Mouse (Mus musculus) testis, adult 2 months (tissue): ENCODE data around the gene Hist1h2ai.

Experiments used
- CTCF ChIP-seq: fragments of 200-500 bp; IDR thresholded peaks from 2 replicates; pipeline ENCODE4 v1.5.1; 2012; ENCODE audit warnings: low read depth, mild to moderate bottlenecking, inconsistent platforms, low read length, moderate library complexity; ENCODE audit not compliant: control insufficient read depth, insufficient read depth, insufficient replicate concordance
- POLR2A ChIP-seq: fragments of 200-500 bp; IDR thresholded peaks from 2 replicates; pipeline ENCODE4 v1.6.1; 2012; ENCODE audit warnings: low read depth, mild to moderate bottlenecking, inconsistent platforms, low read length, moderate library complexity; ENCODE audit not compliant: control insufficient read depth

DNA sequence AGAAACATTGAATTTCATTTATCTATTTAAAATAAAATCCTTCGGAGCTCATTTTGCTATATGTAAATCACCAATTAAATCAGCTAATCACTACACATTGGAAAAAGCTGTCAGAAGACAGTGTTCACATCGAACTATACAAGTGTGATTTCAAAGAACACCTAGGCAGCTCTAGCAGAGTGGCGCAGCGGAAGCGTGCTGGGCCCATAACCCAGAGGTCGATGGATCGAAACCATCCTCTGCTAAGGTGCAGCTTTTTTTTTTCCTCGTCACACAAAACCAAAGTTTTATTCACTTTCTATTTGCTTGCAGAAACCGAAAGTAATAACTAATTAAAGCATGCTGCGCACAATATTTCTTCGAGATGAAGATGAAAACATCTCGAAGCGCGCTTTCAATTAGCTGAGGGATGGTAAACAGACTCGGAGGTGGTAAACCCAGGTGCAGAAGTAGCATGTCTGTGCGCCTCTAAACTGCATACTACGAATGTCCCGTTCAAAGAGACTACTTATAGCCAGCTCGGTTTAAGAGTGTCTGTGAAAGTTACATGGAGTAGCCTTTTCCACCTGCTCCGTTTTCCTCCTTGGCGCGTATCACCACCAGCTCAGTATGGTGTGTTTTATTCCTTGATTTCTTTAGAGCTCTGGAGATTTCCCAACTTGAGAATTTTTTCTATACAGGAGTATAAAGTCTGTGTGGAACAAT lies 5.2 kb upstream of the Hist1h2ai start:
- TF ChIP-seq POLR2A, result no peak
- no peak for TF ChIP-seq CTCF
